Mouse (Mus musculus): Measurements from ENCODE around the gene Fcho2. TPM values are rescaled to one million over a fixed set of nuclear protein-coding genes. Genes with fewer than 3 reads are reported as not detected.

Fcho2 gene
- total RNA-seq, 1 experiment from 2014 or later = 92.8 TPM

GRCm38 (mm10) chr13:98729271-98730062 lies 85.8 kb downstream of the Fcho2 start:
- ATAC-seq (replicated peaks; ENCODE audit: insufficient number of reproducible peaks, low FRiP score, low TSS enrichment, poor library complexity, severe bottlenecking) = no peak

GRCm38 (mm10) chr13:98726494-98726893 lies 88.8 kb downstream of the Fcho2 start:
- no peak for ATAC-seq (replicated peaks; ENCODE audit: insufficient number of reproducible peaks, low FRiP score, low TSS enrichment, poor library complexity, severe bottlenecking)

- ATAC-seq (replicated peaks; ENCODE audit: insufficient number of reproducible peaks, low FRiP score, low TSS enrichment, poor library complexity, severe bottlenecking) = no peak
Measured at GRCm38 (mm10) chr13:98723430-98723829, 91.8 kb downstream of the Fcho2 start.

GRCm38 (mm10) chr13:98722296-98722695 lies 93.0 kb downstream of the Fcho2 start:
- no peak for ATAC-seq (replicated peaks; ENCODE audit: insufficient number of reproducible peaks, low FRiP score, low TSS enrichment, poor library complexity, severe bottlenecking)

- no peak for ATAC-seq (replicated peaks; ENCODE audit: insufficient number of reproducible peaks, low FRiP score, low TSS enrichment, poor library complexity, severe bottlenecking)
Measured at GRCm38 (mm10) chr13:98716176-98716575, 99.1 kb downstream of the Fcho2 start.

GRCm38 (mm10) chr13:98715443-98715990 lies 99.7 kb downstream of the Fcho2 start:
- ATAC-seq (replicated peaks; ENCODE audit: insufficient number of reproducible peaks, low FRiP score, low TSS enrichment, poor library complexity, severe bottlenecking) = no peak

GRCm38 (mm10) chr13:98710655-98711054 lies 104.6 kb downstream of the Fcho2 start:
- ATAC-seq (replicated peaks; ENCODE audit: insufficient number of reproducible peaks, low FRiP score, low TSS enrichment, poor library complexity, severe bottlenecking) = no peak

- no peak for ATAC-seq (replicated peaks; ENCODE audit: insufficient number of reproducible peaks, low FRiP score, low TSS enrichment, poor library complexity, severe bottlenecking)
Measured at GRCm38 (mm10) chr13:98710236-98710635, 105.0 kb downstream of the Fcho2 start.

- ATAC-seq (replicated peaks; ENCODE audit: insufficient number of reproducible peaks, low FRiP score, low TSS enrichment, poor library complexity, severe bottlenecking) = no peak
Measured at GRCm38 (mm10) chr13:98705501-98705900, 109.7 kb downstream of the Fcho2 start.

- ATAC-seq (replicated peaks; ENCODE audit: insufficient number of reproducible peaks, low FRiP score, low TSS enrichment, poor library complexity, severe bottlenecking) = no peak
Measured at GRCm38 (mm10) chr13:98703786-98704185, 111.5 kb downstream of the Fcho2 start.

GRCm38 (mm10) chr13:98702361-98702760 lies 112.9 kb downstream of the Fcho2 start:
- no peak for ATAC-seq (replicated peaks; ENCODE audit: insufficient number of reproducible peaks, low FRiP score, low TSS enrichment, poor library complexity, severe bottlenecking)

GRCm38 (mm10) chr13:98701309-98701675 lies 114.0 kb downstream of the Fcho2 start:
- no peak for ATAC-seq (replicated peaks; ENCODE audit: insufficient number of reproducible peaks, low FRiP score, low TSS enrichment, poor library complexity, severe bottlenecking)

GRCm38 (mm10) chr13:98700661-98701308 lies 114.5 kb downstream of the Fcho2 start:
- ATAC-seq (replicated peaks; ENCODE audit: insufficient number of reproducible peaks, low FRiP score, low TSS enrichment, poor library complexity, severe bottlenecking) = no peak

GRCm38 (mm10) chr13:98699982-98700540 lies 115.2 kb downstream of the Fcho2 start:
- ATAC-seq (replicated peaks; ENCODE audit: insufficient number of reproducible peaks, low FRiP score, low TSS enrichment, poor library complexity, severe bottlenecking) = no peak

- no peak for ATAC-seq (replicated peaks; ENCODE audit: insufficient number of reproducible peaks, low FRiP score, low TSS enrichment, poor library complexity, severe bottlenecking)
Measured at GRCm38 (mm10) chr13:98699051-98699744, 116.1 kb downstream of the Fcho2 start.

GRCm38 (mm10) chr13:98696716-98697115 lies 118.5 kb downstream of the Fcho2 start:
- ATAC-seq (replicated peaks; ENCODE audit: insufficient number of reproducible peaks, low FRiP score, low TSS enrichment, poor library complexity, severe bottlenecking) = no peak

- no peak for ATAC-seq (replicated peaks; ENCODE audit: insufficient number of reproducible peaks, low FRiP score, low TSS enrichment, poor library complexity, severe bottlenecking)
Measured at GRCm38 (mm10) chr13:98695546-98695945, 119.7 kb downstream of the Fcho2 start.

GRCm38 (mm10) chr13:98694773-98695314 lies 120.4 kb downstream of the Fcho2 start, which contains the start of gene Tmem171:
Gene Tmem171 (minus strand): TSS chr13:98694834.
- ATAC-seq (replicated peaks; ENCODE audit: insufficient number of reproducible peaks, low FRiP score, low TSS enrichment, poor library complexity, severe bottlenecking) = no peak

- no peak for ATAC-seq (replicated peaks; ENCODE audit: insufficient number of reproducible peaks, low FRiP score, low TSS enrichment, poor library complexity, severe bottlenecking)
Measured at GRCm38 (mm10) chr13:98693316-98693715, 121.9 kb downstream of the Fcho2 start.

Measured in monocyte, adult 5-6 weeks (primary cell).